Mouse (Mus musculus): Measurements from ENCODE around the gene Nlgn3. TPM values are rescaled to one million over a fixed set of nuclear protein-coding genes. Genes with fewer than 3 reads are reported as not detected.

Nlgn3 gene
- polyA plus RNA-seq (2014; fragmentation: Illumina TruSeq; extraction: RNeasy Lipid Tissue Mini Kit (QIAGEN cat#74804); ENCODE audit: low read depth, low replicate concordance) = 0.05 TPM

DNA sequence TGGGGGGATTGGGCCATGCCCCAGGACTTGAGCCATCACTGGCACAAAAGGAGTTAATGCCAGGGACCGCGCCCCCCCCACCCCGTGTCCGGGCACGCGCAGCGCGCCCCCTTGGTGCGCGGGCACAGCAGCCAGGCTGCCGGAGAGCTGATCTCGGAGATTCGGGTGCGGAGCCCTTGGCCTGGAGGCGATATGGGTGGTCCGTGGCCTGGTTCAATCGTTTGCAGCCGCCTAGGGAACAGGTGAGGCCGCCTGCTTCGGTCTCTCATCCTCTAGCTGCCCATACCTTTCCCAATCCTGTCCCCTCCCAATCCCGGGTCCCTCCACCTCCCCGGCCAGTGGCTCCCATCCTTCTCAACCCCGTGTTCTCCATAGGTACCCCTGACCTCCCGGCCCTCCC, at the start of gene Nlgn3:
Gene Nlgn3 (plus strand): TSS at position 114 of the 400 bp plus-strand sequence.

DNA sequence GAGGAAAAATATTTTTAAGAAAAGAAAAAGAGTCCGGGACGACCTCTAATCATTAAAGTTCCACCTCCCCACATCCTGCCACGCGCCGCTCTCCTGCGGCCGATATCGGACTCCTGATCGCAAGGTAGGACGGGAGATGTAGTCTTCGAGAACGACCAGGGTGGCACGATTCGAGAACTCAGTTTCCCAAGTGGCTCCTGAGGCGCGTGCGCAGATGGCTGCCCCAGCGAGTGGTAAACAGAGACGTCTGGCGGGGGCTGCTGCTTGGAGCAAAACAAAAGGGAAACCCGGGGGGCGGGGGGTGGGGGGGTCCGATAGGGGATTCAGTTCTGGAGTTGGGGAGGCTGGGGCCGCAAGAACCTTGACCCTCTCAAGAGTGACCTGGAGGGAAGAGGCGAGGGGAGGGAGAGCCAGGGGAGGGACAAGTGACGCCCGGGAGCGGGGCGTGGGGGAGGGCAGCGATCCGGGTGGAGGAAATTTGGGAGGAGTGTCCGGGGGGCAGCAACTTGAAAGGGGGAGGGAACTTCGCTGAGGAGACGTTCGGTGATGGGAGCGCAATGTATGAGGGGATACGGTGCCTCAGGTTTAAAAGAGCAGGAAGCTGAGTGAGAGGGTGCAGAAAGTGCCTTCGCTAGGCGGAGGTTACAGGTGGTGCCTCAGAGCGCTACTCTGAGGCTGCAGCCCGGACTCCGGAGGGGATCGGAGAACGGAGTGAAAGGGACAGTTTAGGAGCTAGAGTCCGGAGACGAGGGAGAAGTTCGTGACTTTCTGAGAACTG, 44.8 kb upstream of the Nlgn3 start, which contains the start of gene Foxo4:
Gene Foxo4 (plus strand): TSS at position 577 of the 778 bp plus-strand sequence.

DNA sequence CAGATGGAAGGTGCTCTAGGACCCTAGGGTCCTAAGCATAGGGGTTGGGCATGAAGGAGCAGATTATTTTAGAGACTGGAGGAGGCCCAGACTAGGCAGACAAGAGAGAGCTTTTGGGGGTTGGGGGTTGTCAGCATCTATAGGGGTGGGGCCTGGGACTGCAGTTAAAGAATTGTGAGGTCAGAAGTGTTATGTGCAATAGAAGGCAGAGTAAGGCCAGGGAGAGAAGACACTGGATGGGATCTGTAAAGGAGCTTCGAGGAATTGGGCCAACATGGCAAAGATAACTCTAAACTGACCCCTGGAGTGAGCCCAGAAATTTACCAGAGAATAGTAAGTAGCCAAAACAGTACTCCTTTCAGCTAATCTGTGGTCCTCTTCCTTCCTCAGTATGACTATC, 35.1 kb upstream of the Nlgn3 start, which contains the start of gene Gm614:
Gene Gm614 (minus strand): TSS at position 101 of the 400 bp plus-strand sequence.

DNA sequence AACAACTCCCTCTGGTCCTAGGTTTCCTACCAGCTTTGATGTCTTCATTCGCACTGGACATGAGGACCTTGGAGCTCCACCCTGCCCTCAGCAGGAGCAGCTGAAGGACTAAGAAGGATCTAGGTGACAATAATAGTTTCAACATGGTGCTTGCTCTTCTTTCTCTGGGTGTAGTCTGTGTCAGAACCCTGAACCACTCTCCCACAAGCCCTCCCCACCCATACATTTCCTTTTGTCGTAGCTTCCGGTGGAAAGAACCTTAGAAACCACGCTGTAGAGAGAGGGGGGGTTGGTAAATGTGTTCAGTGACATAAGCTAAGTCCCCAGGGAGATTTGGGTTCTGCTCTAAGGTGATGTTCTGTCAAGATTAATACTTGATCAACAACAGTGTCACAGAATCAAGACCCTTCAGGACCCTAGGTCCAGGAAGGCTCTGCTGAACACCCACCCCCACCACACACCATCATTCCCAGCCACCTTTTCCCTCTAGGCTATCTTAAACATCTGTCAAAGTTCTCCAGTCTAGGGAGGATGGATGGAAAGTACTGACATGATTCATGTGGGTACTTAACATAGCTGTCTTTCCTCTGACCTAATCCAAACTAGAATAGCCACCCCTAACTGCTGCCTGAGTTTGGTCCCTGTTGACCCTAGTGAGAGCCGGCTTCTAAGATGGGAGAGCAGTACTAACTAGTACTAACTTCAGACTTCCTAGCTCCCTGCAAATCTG, 30.8 kb upstream of the Nlgn3 start, which contains the start of gene Il2rg:
Gene Il2rg (minus strand): TSS at position 231 of the 730 bp plus-strand sequence.

DNA sequence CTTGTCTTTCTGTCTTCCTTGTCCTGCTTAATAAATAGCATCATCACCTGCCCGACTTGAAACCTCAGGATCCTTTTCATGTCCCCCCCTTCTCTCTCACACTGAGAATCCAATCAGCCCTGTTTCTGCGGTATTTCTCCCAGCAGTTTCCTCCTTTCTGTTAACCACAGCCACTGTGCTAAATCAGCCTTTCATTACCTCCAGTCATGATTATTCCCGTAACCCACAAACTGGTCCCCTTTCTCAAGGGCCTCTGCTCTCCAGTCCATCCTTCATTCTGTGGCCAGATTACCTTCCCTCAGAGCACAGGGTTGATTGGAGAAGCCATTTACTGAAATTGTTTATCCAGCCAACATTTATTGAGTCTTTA, 30.2 kb upstream of the Nlgn3 start, which contains the start of gene Gm20489:
Gene Gm20489 (minus strand): TSS at position 269 of the 370 bp plus-strand sequence.

DNA sequence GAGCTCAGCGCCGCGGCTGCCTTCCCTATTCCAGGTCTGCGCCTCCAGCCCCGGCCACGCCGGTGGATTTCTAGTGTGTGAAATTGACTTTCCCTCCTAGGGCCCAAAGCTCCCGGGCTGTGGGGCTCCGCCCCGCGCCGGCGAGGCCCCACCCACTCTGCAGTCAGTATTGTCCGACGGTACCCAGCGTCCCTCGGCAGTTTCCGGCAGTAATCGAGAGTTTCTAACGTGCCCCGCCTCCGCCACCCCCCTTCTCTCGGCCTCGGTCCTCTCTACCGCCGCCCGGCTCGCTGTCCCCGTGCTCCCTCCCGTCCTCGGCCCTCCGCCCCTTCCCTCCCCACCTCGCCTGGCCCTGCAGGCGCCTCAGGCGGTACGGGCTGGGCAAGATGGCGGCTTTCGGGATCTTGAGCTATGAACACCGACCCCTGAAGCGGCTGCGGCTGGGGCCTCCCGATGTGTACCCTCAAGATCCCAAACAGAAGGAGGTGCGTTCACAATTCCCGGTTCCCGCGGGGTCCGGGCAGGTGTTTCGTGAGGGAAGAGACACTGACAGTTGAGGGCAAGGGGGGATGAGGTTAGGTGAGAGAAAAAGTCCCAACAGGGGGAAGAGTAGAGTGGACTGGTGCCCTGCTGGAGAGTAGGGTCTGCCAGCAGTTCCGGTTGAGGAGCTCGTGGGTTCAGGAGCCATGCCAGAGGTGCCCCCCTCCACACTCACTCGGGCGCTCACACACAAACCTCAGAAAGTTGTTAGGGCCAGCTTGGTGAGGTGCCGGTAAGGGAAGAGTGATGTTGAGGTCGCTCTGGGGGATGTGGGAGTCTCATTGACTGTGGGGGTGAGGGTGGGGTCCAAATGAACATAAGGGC, 24.9 kb upstream of the Nlgn3 start, which contains the start of gene Med12:
Gene Med12 (plus strand): TSS at position 156 of the 864 bp plus-strand sequence.

Other genes with a start within 250 kb of the Nlgn3 start
- 0.15 TPM for gene Tex11, start 239.5 kb upstream of the Nlgn3 start, polyA plus RNA-seq (2014; fragmentation: Illumina TruSeq; extraction: RNeasy Lipid Tissue Mini Kit (QIAGEN cat#74804); ENCODE audit: low read depth, low replicate concordance)
- gene Slc7a3, start 213.1 kb upstream of the Nlgn3 start, polyA plus RNA-seq (2014; fragmentation: Illumina TruSeq; extraction: RNeasy Lipid Tissue Mini Kit (QIAGEN cat#74804); ENCODE audit: low read depth, low replicate concordance) = 1.1 TPM
- gene Snx12, start 76.6 kb upstream of the Nlgn3 start, polyA plus RNA-seq (2014; fragmentation: Illumina TruSeq; extraction: RNeasy Lipid Tissue Mini Kit (QIAGEN cat#74804); ENCODE audit: low read depth, low replicate concordance) = 45.4 TPM
- gene Foxo4, start 44.6 kb upstream of the Nlgn3 start, polyA plus RNA-seq (2014; fragmentation: Illumina TruSeq; extraction: RNeasy Lipid Tissue Mini Kit (QIAGEN cat#74804); ENCODE audit: low read depth, low replicate concordance) = 27.3 TPM
- gene Gm614, start 35.2 kb upstream of the Nlgn3 start, polyA plus RNA-seq (2014; fragmentation: Illumina TruSeq; extraction: RNeasy Lipid Tissue Mini Kit (QIAGEN cat#74804); ENCODE audit: low read depth, low replicate concordance) = 8.2 TPM
- gene Il2rg, start 30.9 kb upstream of the Nlgn3 start, polyA plus RNA-seq (2014; fragmentation: Illumina TruSeq; extraction: RNeasy Lipid Tissue Mini Kit (QIAGEN cat#74804); ENCODE audit: low read depth, low replicate concordance) = 9.5 TPM
- gene Gm20489, start 30.1 kb upstream of the Nlgn3 start, polyA plus RNA-seq (2014; fragmentation: Illumina TruSeq; extraction: RNeasy Lipid Tissue Mini Kit (QIAGEN cat#74804); ENCODE audit: low read depth, low replicate concordance) = not detected
- gene Med12, start 25.1 kb upstream of the Nlgn3 start, polyA plus RNA-seq (2014; fragmentation: Illumina TruSeq; extraction: RNeasy Lipid Tissue Mini Kit (QIAGEN cat#74804); ENCODE audit: low read depth, low replicate concordance) = 53.8 TPM
- gene Gjb1, start 77.2 kb downstream of the Nlgn3 start, polyA plus RNA-seq (2014; fragmentation: Illumina TruSeq; extraction: RNeasy Lipid Tissue Mini Kit (QIAGEN cat#74804); ENCODE audit: low read depth, low replicate concordance) = 18.5 TPM
- 50.3 TPM for gene Zmym3, start 121.7 kb downstream of the Nlgn3 start, polyA plus RNA-seq (2014; fragmentation: Illumina TruSeq; extraction: RNeasy Lipid Tissue Mini Kit (QIAGEN cat#74804); ENCODE audit: low read depth, low replicate concordance)
- gene Nono, start 130.2 kb downstream of the Nlgn3 start, polyA plus RNA-seq (2014; fragmentation: Illumina TruSeq; extraction: RNeasy Lipid Tissue Mini Kit (QIAGEN cat#74804); ENCODE audit: low read depth, low replicate concordance) = 172 TPM
- 0.56 TPM for gene Itgb1bp2, start 149.9 kb downstream of the Nlgn3 start, polyA plus RNA-seq (2014; fragmentation: Illumina TruSeq; extraction: RNeasy Lipid Tissue Mini Kit (QIAGEN cat#74804); ENCODE audit: low read depth, low replicate concordance)
- gene Taf1, start 233.6 kb downstream of the Nlgn3 start, polyA plus RNA-seq (2014; fragmentation: Illumina TruSeq; extraction: RNeasy Lipid Tissue Mini Kit (QIAGEN cat#74804); ENCODE audit: low read depth, low replicate concordance) = 27.7 TPM